15 mouse cellular contexts compared by ENCODE assay signal in genomic region chr7:96566260-96566659, GRCm38 (mm10).
DNase-seq lines count a peak whose midpoint lies in the region; ATAC-seq and TF ChIP-seq lines count a peak whose summit lies in the region.
"Had no signal": no experiment of that assay in that cellular context is flagged by ENCODE, and none has a peak within 500 bp of the region (broad histone marks: within the 10 kb centered on the region; RNA-seq: fewer than 3 reads in every experiment).

No protein-coding gene starts in this region.

- H3K27ac ChIP-seq in left cerebral cortex, adult 2 months: peak overlapping the region; percentile 66
- H3K27ac ChIP-seq: heart, embryonic 10.5 days; hindbrain, embryonic 10.5 days; intestine, embryonic 15.5 days; midbrain, embryonic 15.5 days; neural tube, embryonic 12.5 days; stomach, postnatal 0 days had no signal

- TF ChIP-seq POLR2A in brain, embryonic 14.5 days (IDR thresholded peaks at IDR 0.05; ENCODE audit: borderline replicate concordance, extremely low read depth, insufficient read depth, insufficient read length, poor library complexity, severe bottlenecking): no peak

- TF ChIP-seq CTCF in left cerebral cortex, adult 2 months (IDR thresholded peaks at IDR 0.05): no peak
- TF ChIP-seq CTCF in brain, embryonic 14.5 days (IDR thresholded peaks at IDR 0.05; ENCODE audit: borderline replicate concordance, extremely low read depth, insufficient read depth, insufficient read length): no peak

- DNase-seq in frontal cortex, postnatal 10 days (ENCODE audit: low spot score in 2 of 2): no peak
- no peak for DNase-seq in left cerebral cortex, adult 2 months (ENCODE audit: extremely low spot score in 1 of 2, low spot score in 2 of 2)
- no peak for DNase-seq in left cerebral cortex, postnatal 4 days
- DNase-seq in brain, embryonic 14.5 days (ENCODE audit: low read depth): peak; percentile 35
- DNase-seq in left cerebral cortex, postnatal 36 days (ENCODE audit: low spot score in 2 of 2): peak; percentile 33 to 36
- DNase-seq in adrenal gland, adult 8-10 months: no peak
- DNase-seq: lung, postnatal 4 days had no signal

- ATAC-seq in frontal cortex, adult (ENCODE audit: low TSS enrichment): peak; percentile 89
- ATAC-seq: activated CD4-positive, CD25-positive, alpha-beta regulatory T cell, adult 4 months; midbrain, embryonic 15.5 days had no signal

- intact Hi-C loops in left cerebral cortex, adult 2 months (cut with DNase I): loop anchor here (1.0 to 5.0 kb wide), 2 partner anchors 92 to 336 kb away; no protein-coding TSS in a partner anchor
- intact Hi-C loops in left cerebral cortex, postnatal 4 days (cut with DNase I): no loop called here
- intact Hi-C loops in left cerebral cortex, postnatal 36 days (cut with DNase I): no loop called here

- no peak overlapping the region for H3K4me3 ChIP-seq in left cerebral cortex, adult 2 months
- H3K4me3 ChIP-seq: heart, embryonic 10.5 days; hindbrain, embryonic 10.5 days; intestine, embryonic 15.5 days; midbrain, embryonic 15.5 days; neural tube, embryonic 12.5 days had no signal

Comparison
In these comparisons a context has a peak if more than half of its experiments do, and no peak if none do; other contexts are left out.
1. DNase-seq: peak in brain, embryonic 14.5 days (single experiment) and left cerebral cortex, postnatal 36 days (2 of 2); none in frontal cortex, postnatal 10 days (0 of 2), left cerebral cortex, adult 2 months (0 of 2), left cerebral cortex, postnatal 4 days (single experiment) and adrenal gland, adult 8-10 months (single experiment).